Mouse (Mus musculus): ENCODE measurements around the gene Krtap21-1.

Krtap21-1 gene

GRCm38 (mm10) chr16:89403768-89404167 is at the start of gene Krtap21-1:
Gene Krtap21-1 (minus strand): TSS chr16:89403868.
- in situ Hi-C loops (cut with MboI, MseI), result no loop called here

- in situ Hi-C loops (cut with MboI, MseI), result no loop called here
Measured at GRCm38 (mm10) chr16:89429586-89429985, 25.9 kb upstream of the Krtap21-1 start.

DNA sequence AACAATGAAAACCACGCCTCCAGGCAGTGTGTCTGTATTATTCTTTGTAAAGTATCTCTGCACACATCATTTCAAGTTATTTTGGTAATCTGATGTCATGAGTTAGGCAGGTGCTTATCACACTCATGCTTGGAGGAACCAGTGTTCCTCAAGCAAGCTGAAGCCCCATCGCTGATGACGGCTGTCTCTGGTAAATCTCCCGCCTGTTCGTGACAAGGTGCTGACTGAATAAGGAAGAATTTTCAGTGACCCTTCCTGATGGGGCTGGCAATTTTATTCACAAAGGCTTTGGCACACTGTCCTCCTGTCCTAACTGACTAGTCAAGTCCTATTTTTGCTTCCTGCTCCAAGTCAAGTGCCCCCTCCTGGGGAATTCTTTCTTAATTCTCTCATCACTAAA is 21.6 kb upstream of the Krtap21-1 start:
- in situ Hi-C loops (cut with MboI, MseI), result no loop called here

- in situ Hi-C loops (cut with MboI, MseI), result no loop called here
Measured at GRCm38 (mm10) chr16:89420011-89420410, 16.3 kb upstream of the Krtap21-1 start, which contains the start of gene Krtap6-2. Gene Krtap6-2 (minus strand): TSS chr16:89420111.

DNA sequence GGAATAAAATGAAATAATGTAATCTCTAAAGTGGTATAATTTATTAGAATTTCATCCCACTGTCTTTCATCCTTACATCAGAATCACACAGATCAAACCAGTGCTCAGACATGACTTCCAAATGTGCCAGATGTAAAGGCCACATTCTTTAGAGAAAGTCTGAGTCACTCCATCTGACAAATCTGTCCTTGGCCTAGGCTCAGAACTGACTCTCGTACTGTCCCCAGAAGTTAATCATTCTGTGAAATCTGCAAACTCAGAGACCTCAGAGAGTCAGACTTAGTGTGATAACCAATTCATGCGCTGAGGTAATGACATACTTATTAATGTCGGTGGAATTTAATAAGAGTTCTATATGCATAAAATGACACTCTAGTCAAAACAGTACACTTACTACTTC is 12.6 kb upstream of the Krtap21-1 start:
- in situ Hi-C loops (cut with MboI, MseI), result no loop called here

DNA sequence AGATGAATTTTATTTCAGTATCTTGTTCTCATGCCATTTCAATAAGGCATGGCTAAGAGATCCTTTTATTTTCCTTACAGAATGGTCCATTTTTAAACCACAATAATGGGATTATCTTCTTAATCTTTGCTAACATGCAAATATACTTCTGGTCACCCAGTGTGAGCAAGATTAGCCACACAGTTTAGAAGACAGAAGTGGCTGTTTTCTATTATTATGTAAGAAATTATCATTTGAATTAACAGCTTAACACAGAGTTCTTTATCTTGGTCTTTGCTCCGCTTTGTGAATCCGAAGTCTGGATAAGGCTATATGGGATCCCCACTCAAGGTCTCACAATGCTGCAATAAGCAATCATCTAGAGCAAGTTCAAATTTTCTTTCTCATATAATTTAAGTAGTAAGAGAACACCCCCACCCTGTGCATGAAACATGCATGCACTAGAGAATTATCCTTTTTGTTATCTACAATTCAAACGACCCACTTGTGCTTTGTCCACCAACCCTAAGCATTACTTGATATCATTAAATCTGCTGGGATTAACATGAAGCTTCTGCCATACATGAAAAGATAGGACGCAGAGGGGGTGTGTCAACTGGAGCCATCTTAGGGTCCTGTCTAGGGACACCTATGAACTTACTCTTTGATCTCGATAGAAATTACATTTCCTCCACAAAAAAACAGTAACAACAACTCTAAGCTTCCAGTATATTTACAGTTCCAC is 6.8 kb upstream of the Krtap21-1 start:
- in situ Hi-C loops (cut with MboI, MseI), result no loop called here

DNA sequence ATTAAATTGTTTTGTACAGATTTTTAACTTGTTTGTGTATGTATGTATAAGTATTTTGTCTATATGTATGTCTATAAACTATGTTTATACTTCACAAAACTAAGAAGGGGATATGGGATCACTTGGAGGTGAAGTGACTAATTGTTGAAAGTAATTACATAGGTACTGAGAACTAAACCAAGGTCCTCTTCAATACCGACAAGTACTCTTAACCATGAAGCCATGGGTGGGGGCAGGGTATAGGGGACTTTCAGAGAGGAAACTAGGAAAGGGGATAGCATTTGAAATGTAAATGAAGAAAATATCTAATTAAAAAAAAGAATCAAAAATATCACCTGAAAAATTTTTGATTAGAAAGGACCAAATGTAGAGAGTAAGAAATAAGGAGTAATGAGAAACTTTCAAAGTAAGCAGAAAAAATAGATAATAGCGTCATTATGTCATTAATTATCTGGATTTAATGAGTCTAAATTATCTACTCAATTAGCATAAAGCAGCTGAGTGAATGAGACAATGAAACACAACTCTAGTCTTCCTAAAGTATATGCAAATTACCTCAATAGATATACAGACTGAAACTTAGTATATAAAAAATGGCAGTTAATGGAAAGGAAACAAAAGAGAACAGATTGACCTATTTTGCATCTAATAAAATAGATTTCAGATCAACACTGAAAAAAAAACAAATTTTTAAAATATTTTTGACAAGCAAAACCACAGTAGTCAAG is 30.8 kb downstream of the Krtap21-1 start:
- in situ Hi-C loops (cut with MboI, MseI), result no loop called here

All from T-helper 1 cell (primary cell).